Mouse (Mus musculus) embryo, embryonic 9.5 days (tissue): ENCODE results near the gene Rel.
"Not testable (repeated sequence)": the region's sequence is repeated elsewhere in the genome, so short reads cannot be mapped to it uniquely, and the experiment has no call there.

ENCODE experiments used
- DNase-seq: peaks from one replicate; pipeline ENCODE4 v3.0.0-alpha.2; 2017; ENCODE audit errors: extremely low spot score

Gene Rel

GRCm38 (mm10) chr11:23770760-23771506 lies at the start of gene Rel:
Gene Rel, minus strand, starts transcription at chr11:23770970.
- DNase-seq, result peak; percentile 92

- DNase-seq, result no peak
Observed at GRCm38 (mm10) chr11:23818745-23819144, 48.0 kb upstream of the Rel start.

GRCm38 (mm10) chr11:23810741-23811140 lies 40.0 kb upstream of the Rel start:
- no peak for DNase-seq

- no peak for DNase-seq
Observed at GRCm38 (mm10) chr11:23805716-23806115, 34.9 kb upstream of the Rel start.

GRCm38 (mm10) chr11:23803136-23803535 lies 32.4 kb upstream of the Rel start:
- DNase-seq, result no peak

- DNase-seq, result no peak
Observed at GRCm38 (mm10) chr11:23802256-23802655, 31.5 kb upstream of the Rel start.

DNA sequence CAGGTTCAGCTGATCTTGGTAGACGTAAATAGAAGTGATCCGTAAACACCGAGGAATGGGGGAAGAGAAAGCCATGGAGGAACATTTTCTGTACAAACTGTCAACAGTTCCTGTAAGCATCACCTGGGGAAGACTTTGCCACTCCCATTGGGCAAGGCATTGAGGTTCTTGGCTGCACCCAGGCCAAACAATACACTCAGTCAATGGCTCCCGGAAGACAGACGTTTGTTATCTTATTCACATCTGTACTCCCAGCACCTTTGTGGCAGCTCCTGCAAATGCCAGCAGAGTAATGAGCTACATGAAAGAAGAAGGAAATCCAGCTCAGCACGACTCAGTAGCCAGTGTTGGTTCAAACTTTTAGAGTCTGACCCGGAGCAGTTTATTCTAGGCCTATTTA lies 31.1 kb upstream of the Rel start:
- no peak for DNase-seq

- DNase-seq, result not testable (repeated sequence)
Observed at GRCm38 (mm10) chr11:23783677-23784076, 12.9 kb upstream of the Rel start.

GRCm38 (mm10) chr11:23783085-23783484 lies 12.3 kb upstream of the Rel start:
- DNase-seq, result no peak

DNA sequence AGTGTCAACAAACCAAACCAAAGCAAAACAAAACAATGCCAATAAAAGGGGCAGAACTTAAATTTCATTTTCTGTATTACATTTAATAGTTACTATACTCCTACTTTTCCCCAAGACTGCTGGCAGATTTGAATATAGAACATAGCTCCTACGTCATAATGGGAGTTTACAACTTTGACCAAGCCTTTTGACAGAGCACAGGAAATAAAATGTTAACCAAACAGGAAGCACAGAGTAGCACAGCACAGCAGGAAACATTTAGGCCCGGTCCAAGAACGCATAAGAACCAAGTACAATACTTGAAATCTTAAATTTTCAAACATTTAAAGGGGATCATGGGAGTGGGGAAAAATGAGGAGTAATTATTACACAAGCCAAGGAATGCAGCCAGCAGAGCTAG lies 11.3 kb upstream of the Rel start:
- DNase-seq, result no peak

DNA sequence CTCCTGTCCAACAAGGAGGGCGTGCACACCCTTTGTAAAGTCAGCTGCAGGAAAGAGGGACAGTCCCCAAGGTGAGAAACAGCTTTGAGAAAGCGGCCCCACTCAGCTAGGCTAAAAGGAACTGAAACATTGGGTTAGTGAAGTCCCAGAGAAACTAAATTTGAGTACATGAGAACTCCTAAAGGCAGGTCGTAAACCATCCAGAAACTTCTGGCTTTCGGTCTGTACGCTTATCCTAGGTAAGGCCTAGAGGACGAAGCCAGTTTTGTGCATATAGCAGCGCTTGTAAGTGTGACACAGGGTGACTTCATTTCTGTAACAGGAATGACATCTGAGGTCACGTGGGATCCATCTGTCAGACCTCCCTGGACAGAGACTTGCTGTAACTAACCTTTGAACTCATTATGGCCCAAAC lies 8.0 kb upstream of the Rel start:
- DNase-seq, result no peak

DNA sequence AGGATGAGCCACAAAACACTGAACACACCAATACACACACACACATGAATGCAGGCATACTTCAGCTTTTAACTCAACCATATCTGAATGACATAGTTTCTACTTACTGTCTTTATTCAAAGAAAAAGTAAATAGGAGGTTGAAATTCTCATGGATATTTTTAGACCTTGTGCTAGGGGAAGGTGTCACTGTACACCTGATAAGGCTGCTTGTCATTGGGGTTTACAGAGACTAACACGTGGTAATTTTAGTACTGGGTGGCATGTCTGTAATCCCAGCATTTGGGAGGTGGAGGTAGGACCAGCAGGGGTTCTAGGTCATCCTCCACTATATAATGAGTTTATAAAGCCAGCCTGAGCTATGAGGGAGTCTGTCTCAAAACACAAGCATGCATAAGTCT lies 1.7 kb upstream of the Rel start:
- no peak for DNase-seq

DNA sequence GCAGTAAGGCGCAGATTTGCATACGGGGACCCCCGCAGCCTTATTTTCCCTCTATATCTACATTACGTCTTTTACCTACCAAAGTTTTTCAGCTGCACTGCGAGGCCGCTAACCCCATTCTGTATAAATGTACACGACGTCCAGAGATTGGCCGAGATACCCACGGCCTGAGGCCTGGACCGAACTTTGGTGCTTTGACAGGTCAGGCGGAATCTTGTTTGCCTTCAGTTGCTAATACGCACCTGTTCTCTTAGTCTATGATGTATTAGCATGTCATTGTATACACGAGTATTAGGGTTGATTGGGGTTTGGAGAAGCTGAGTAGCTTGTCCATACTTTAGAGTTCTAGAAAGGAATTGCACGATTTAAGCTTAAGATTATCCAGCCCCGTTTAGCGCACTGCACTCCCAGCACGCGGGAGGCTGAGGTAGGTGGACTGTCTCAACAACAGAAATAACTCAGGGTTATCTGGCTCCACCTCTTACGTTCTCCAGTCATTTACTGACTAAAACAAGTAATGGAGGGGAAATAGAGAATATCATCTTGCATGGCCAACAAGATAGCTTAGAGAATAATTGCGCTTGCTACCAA lies 832 bp upstream of the Rel start:
- DNase-seq, result no peak

- DNase-seq, result no peak
Observed at GRCm38 (mm10) chr11:23770510-23770759, 335 bp downstream of the Rel start.

- DNase-seq, result peak; percentile 36
Observed at GRCm38 (mm10) chr11:23769686-23770509, 872 bp downstream of the Rel start.

GRCm38 (mm10) chr11:23769033-23769432 lies 1.7 kb downstream of the Rel start:
- no peak for DNase-seq

DNA sequence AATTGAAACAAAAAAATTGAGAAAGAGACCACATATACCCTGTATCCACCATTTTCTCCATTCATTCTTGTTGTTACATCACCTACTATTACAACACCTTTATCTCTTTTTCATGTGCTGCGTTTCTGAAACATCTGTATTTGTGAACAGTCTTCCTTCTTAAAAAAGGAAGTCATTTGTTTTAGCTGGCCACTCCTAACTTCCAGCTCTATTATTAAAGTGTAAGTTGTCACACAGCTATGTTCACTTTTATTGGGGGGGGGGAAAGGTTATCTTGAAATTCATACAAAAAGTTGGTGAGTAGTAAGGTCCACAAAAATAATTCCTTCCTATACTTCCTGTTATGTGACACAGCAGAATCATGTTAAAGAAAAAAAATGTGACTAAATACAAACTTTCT lies 2.8 kb downstream of the Rel start:
- no peak for DNase-seq

- DNase-seq, result not testable (repeated sequence)
Observed at GRCm38 (mm10) chr11:23767369-23767768, 3.4 kb downstream of the Rel start.

DNA sequence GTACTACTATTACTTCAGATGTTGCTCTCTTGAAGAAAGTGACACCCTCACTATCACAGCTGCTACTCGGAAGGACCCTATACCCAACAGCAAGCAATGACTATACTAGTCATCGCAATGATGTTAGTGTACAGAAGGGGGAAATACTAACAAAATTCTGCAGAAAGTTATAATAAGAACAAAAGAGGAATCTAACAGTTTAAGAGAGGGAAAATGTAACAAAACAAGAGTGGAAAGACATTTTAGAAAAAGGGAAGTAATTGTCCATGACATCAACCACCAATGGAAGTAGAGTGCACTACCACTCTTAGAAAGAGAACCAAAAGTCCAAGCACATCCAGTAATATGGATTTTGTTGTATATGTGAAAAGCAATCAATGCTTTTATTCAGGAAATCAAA lies 8.1 kb downstream of the Rel start:
- no peak for DNase-seq

DNA sequence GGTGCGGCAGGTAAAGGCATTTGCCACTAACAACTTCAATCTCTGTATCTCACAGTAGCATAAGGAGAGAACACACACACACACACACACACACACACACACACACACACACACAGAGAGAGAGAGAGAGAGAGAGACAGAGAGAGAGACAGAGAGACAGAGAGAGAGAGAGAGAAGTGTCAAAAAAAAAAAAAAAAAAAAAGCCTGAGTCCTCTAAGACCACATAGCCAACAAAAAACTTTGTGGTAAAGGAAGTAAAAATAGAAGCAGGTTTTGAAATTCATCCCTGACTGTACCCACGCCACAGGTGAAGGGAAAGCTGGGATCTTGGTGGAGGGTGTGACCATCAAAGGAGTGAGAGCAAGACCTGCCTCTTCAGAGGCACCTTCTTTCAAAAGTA lies 12.6 kb downstream of the Rel start:
- DNase-seq, result no peak

DNA sequence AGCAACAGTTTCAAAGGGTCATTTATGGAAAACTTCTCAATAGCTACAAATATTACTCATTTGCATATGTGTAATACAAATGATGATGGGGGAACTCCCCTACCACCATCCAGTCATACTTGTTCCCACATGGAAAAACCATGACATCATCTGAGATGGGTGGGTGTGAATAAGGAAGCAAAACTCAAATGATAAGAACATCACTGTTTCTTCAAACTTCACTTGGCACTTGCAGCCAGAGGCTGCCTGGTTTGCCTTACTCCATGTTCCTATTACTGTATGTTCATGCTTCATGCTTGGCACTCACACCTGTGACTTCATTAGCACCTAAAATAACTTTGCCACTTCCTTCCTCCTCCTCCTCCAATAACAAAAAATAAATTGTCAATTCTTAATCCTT lies 16.4 kb downstream of the Rel start:
- no peak for DNase-seq

DNA sequence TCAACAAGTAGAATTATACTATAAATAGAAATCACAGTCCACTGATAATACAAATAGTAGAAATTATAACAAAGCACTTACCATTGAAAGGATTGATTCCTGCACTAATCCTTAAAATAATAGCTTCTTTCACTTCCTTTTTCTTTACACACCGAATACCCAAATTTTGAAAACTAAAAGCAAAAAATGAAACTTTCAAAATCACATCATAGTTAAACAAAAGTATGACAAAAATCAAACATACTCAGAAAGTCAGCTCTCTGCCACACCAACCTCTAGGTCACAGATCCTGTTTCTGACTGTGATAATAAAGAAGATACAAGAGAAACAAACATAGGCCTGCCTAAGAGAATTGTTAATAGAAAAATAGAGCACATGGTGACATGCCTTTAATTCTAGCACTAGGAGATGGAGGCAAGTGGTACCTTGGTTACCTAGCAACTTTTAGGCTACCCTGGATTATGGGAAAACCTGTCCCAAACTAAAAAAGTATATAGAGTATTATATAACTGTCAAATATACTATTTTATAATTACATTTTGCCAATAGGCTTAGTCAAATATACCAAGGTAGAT lies 17.5 kb downstream of the Rel start:
- DNase-seq, result no peak

DNA sequence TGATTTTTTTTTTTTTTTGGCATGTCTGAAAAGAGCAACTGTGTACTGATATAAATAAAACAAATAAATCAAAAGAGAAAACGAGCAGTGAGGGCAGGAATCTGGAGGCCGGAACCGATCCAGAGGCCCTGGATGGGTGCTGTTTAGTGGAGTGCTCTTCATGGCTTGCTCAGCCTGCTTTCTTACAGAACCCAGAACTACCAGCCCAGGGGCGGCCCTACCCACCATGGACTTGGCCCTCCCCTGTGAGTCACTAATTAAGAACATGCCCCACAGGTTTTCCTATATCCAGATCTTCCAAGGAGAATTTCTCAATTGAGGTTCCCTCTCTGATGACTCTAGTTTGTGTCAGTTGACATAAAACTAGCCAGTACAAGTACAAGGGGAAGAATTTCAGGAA lies 24.7 kb downstream of the Rel start:
- no peak for DNase-seq
